Mouse (Mus musculus): ENCODE data around the gene Nudt16l1. TPM values are rescaled to one million over a fixed set of nuclear protein-coding genes. Genes with fewer than 3 reads are reported as not detected.
A peak's percentile ranks its signal among the peaks of the same experiment; 100 is the strongest.

Nudt16l1 gene
- polyA plus RNA-seq, 1 experiment from 2014 or later, result 77.7 TPM

GRCm38 (mm10) chr16:4912074-4912648 lies 26.4 kb upstream of the Nudt16l1 start:
- Histone ChIP-seq H3K36me3 (ENCODE audit: control insufficient read depth, insufficient read depth) (peaks cover 74% of the 10 kb centered on the region), H3K4me1 (replicated peaks; ENCODE audit: control insufficient read depth, insufficient read depth, low read length) (no peaks in the 10 kb centered on the region), H3K4me2 (replicated peaks; ENCODE audit: low read depth) (no peak overlapping the region), H3K4me3 (ENCODE audit: low read depth, low read length) (no peak overlapping the region), H3K27ac (ENCODE audit: low read depth, low read length) (no peak overlapping the region), H3K9me3 (ENCODE audit: control insufficient read depth) (no peaks in the 10 kb centered on the region), H3K27me3 (replicated peaks; ENCODE audit: control insufficient read depth, insufficient read depth, low read length) (no peaks in the 10 kb centered on the region), H3K9ac (ENCODE audit: low read depth, low read length) (no peak overlapping the region)
- no peak for ATAC-seq
- no peak for TF ChIP-seq CTCF (IDR thresholded peaks at IDR 0.05; ENCODE audit: low read depth)
- 77% methylated on average over 10 of the region's 10 CpGs for WGBS

- 70% methylated on average over 11 of the region's 11 CpGs for whole genome bisulfite sequencing
- 0 out of 2 replicates have a peak overlapping the region, but pooled peaks have one; percentile 10 for H3K4me2 ChIP-seq (replicated peaks; ENCODE audit: low read depth)
These were observed 25.4 kb upstream of the Nudt16l1 start for GRCm38 (mm10) chr16:4912907-4913782.

GRCm38 (mm10) chr16:4913783-4914735 lies 24.5 kb upstream of the Nudt16l1 start:
- WGBS, result 38% methylated on average over 12 of the region's 12 CpGs
- ATAC-seq, result peak; percentile 44
- peak; percentile 98 for TF ChIP-seq CTCF (IDR thresholded peaks at IDR 0.05; ENCODE audit: low read depth)
- no peaks in the 10 kb centered on the region for H3K4me1 ChIP-seq (replicated peaks; ENCODE audit: control insufficient read depth, insufficient read depth, low read length)
- H3K27me3 ChIP-seq (replicated peaks; ENCODE audit: control insufficient read depth, insufficient read depth, low read length), result no peaks in the 10 kb centered on the region
- no peak overlapping the region for H3K9ac ChIP-seq (ENCODE audit: low read depth, low read length)
- H3K36me3 ChIP-seq (ENCODE audit: control insufficient read depth, insufficient read depth), result peaks cover 64% of the 10 kb centered on the region
- H3K4me2 ChIP-seq (replicated peaks; ENCODE audit: low read depth), result no peak overlapping the region
- H3K4me3 ChIP-seq (ENCODE audit: low read depth, low read length), result no peak overlapping the region
- no peak overlapping the region for H3K27ac ChIP-seq (ENCODE audit: low read depth, low read length)
- no peaks in the 10 kb centered on the region for H3K9me3 ChIP-seq (ENCODE audit: control insufficient read depth)

More at GRCm38 (mm10) chr16:4912907-4913782, 25.4 kb upstream of the Nudt16l1 start:
- no peaks in the 10 kb centered on the region for H3K9me3 ChIP-seq (ENCODE audit: control insufficient read depth)
- peaks cover 71% of the 10 kb centered on the region for H3K36me3 ChIP-seq (ENCODE audit: control insufficient read depth, insufficient read depth)
- ATAC-seq, result peak; percentile 39
- no peak overlapping the region for H3K4me3 ChIP-seq (ENCODE audit: low read depth, low read length)
- no peak; the same call in 1 of the 2 replicates for TF ChIP-seq CTCF (IDR thresholded peaks at IDR 0.05; ENCODE audit: low read depth)
- no peaks in the 10 kb centered on the region for H3K4me1 ChIP-seq (replicated peaks; ENCODE audit: control insufficient read depth, insufficient read depth, low read length)
- no peaks in the 10 kb centered on the region for H3K27me3 ChIP-seq (replicated peaks; ENCODE audit: control insufficient read depth, insufficient read depth, low read length)
- H3K27ac ChIP-seq (ENCODE audit: low read depth, low read length), result peak overlapping the region; percentile 46
- H3K9ac ChIP-seq (ENCODE audit: low read depth, low read length), result no peak overlapping the region

- Histone ChIP-seq H3K9ac (ENCODE audit: low read depth, low read length) (no peak overlapping the region), H3K9me3 (ENCODE audit: control insufficient read depth) (no peaks in the 10 kb centered on the region), H3K4me3 (ENCODE audit: low read depth, low read length) (no peak overlapping the region), H3K36me3 (ENCODE audit: control insufficient read depth, insufficient read depth) (peaks cover 71% of the 10 kb centered on the region), H3K27me3 (replicated peaks; ENCODE audit: control insufficient read depth, insufficient read depth, low read length) (no peaks in the 10 kb centered on the region), H3K4me2 (replicated peaks; ENCODE audit: low read depth) (no peak overlapping the region), H3K27ac (ENCODE audit: low read depth, low read length) (no peak overlapping the region; the same call in 1 of the 2 replicates), H3K4me1 (replicated peaks; ENCODE audit: control insufficient read depth, insufficient read depth, low read length) (no peaks in the 10 kb centered on the region)
- no peak for TF ChIP-seq CTCF (IDR thresholded peaks at IDR 0.05; ENCODE audit: low read depth)
- 60% methylated on average over 3 of the region's 3 CpGs for WGBS
- no peak for ATAC-seq
These were observed 22.6 kb upstream of the Nudt16l1 start for GRCm38 (mm10) chr16:4915931-4916330.

- Histone ChIP-seq H3K9me3 (ENCODE audit: control insufficient read depth) (no peaks in the 10 kb centered on the region), H3K4me1 (replicated peaks; ENCODE audit: control insufficient read depth, insufficient read depth, low read length) (no peaks in the 10 kb centered on the region), H3K4me2 (replicated peaks; ENCODE audit: low read depth) (no peak overlapping the region), H3K9ac (ENCODE audit: low read depth, low read length) (no peak overlapping the region), H3K4me3 (ENCODE audit: low read depth, low read length) (no peak overlapping the region), H3K36me3 (ENCODE audit: control insufficient read depth, insufficient read depth) (peaks cover 66% of the 10 kb centered on the region), H3K27ac (ENCODE audit: low read depth, low read length) (no peak overlapping the region), H3K27me3 (replicated peaks; ENCODE audit: control insufficient read depth, insufficient read depth, low read length) (no peaks in the 10 kb centered on the region)
- 88% methylated on average over 2 of the region's 2 CpGs for WGBS
- TF ChIP-seq CTCF (IDR thresholded peaks at IDR 0.05; ENCODE audit: low read depth), result no peak
- ATAC-seq, result no peak
These were observed 22.0 kb upstream of the Nudt16l1 start for GRCm38 (mm10) chr16:4916608-4917007.

Data from intestine, postnatal 0 days (tissue).